In the genomic region with DNA sequence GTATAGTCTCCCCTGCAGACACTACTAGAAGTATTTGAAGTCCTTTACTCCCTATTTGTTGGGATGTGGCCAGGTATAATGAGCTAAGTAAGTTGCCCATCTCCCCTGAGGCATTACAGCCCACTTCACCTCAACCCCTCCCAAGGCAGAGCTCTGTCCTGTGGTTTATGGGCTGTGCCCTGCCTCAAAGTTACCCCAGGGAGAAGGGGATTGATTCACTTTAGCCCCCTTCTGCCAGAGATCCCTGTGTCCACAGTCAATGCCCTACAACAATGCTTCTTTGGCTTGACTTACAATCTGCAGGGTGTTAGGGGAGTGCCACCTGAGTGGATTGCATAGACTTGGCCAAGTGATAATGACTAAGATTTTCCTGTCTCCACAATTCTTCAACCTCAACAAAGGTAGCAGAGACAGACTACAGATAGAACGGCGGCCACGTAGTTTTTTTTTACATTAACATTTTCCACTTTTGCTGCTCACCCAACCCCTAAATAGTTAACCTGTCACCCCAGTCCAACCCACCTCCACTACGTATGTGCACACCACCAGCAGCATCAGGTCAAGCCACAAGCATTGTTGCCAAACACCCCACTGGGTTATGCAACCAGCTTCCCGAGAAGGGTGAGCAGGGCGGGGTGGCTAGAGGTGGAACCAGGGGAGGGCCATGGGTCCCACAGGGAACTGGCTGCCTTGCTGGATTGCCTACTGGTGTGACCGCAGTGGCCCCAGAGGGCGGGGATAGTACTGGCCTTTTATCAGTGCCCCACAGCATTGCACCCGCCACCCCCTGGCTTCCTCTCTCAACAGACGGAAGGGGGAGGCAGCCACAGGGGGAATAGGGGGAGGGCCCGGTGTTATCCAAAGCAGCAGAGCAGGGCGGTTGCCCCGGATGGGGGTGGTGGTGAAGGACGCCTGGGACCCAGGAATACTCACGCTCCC, we compare ENCODE assay signal across 8 mouse cellular contexts. TPM values are rescaled to one million over a fixed set of nuclear protein-coding genes. Genes with fewer than 3 reads are reported as not detected.
DNase-seq lines count a peak whose midpoint lies in the region; ATAC-seq and TF ChIP-seq lines count a peak whose summit lies in the region.

TSS of gene Nfe2 (minus strand) at position 614 of the 939 bp plus-strand sequence.

- H3K4me2 ChIP-seq in hindbrain, embryonic 15.5 days = peak within 1 kb of the TSS; percentile 27; the same call in 1 of the 2 replicates
- peak within 1 kb of the TSS; percentile 81 for H3K4me2 ChIP-seq in liver, embryonic 12.5 days

- H3K9me3 ChIP-seq in hindbrain, embryonic 15.5 days = no peaks in the 10 kb centered on the region
- H3K9me3 ChIP-seq in liver, embryonic 12.5 days (replicated peaks) = no peaks in the 10 kb centered on the region

- H3K4me3 ChIP-seq in gastrocnemius, adult 2 months = peak within 1 kb of the TSS; percentile 60
- H3K4me3 ChIP-seq in hindbrain, embryonic 15.5 days = no peak within 1 kb of the TSS
- H3K4me3 ChIP-seq in liver, embryonic 12.5 days = peak within 1 kb of the TSS; percentile 77

- peak; percentile 67 for DNase-seq in CD4-positive, CD25-positive, alpha-beta regulatory T cell, adult 2 months (ENCODE audit: low read depth, low spot score)
- peak; percentile 49 to 56 for DNase-seq in adrenal gland, adult 18-20 months (ENCODE audit: low spot score in 2 of 2)
- DNase-seq in gastrocnemius, adult 2 months = peak; percentile 64
- DNase-seq in naive thymus-derived CD4-positive, alpha-beta T cell, adult 2 months (ENCODE audit: low read depth) = peak; percentile 60
- DNase-seq in thymus, postnatal 4 days = peak; percentile 78
- no peak for DNase-seq in left cerebral cortex, adult 18-20 months (ENCODE audit: low spot score in 2 of 2)

- no peaks in the 10 kb centered on the region for H3K36me3 ChIP-seq in hindbrain, embryonic 15.5 days
- peaks cover 8% of the 10 kb centered on the region; the same call in 1 of the 2 replicates for H3K36me3 ChIP-seq in liver, embryonic 12.5 days

- peaks cover 3% of the 10 kb centered on the region; the same call in 1 of the 2 replicates for H3K27me3 ChIP-seq in hindbrain, embryonic 15.5 days
- no peaks in the 10 kb centered on the region for H3K27me3 ChIP-seq in liver, embryonic 12.5 days (replicated peaks)

- intact Hi-C loops in gastrocnemius, adult 2 months (cut with DNase I) = no loop called here

- no peak within 1 kb of the TSS for H3K9ac ChIP-seq in hindbrain, embryonic 15.5 days
- H3K9ac ChIP-seq in liver, embryonic 12.5 days = peak within 1 kb of the TSS; percentile 97

- H3K27ac ChIP-seq in gastrocnemius, adult 2 months = peak within 1 kb of the TSS; percentile 63
- H3K27ac ChIP-seq in hindbrain, embryonic 15.5 days (replicated peaks) = no peak within 1 kb of the TSS
- peak within 1 kb of the TSS; percentile 98 for H3K27ac ChIP-seq in liver, embryonic 12.5 days

- no peak for TF ChIP-seq CTCF in gastrocnemius, adult 2 months (IDR thresholded peaks at IDR 0.05)

- ATAC-seq in hindbrain, embryonic 15.5 days (ENCODE audit: low FRiP score, low read depth) = no peak
- ATAC-seq in liver, embryonic 12.5 days = peak; percentile 96

- H3K4me1 ChIP-seq in hindbrain, embryonic 15.5 days (replicated peaks) = peaks cover 11% of the 10 kb centered on the region
- H3K4me1 ChIP-seq in liver, embryonic 12.5 days = peaks cover 61% of the 10 kb centered on the region

- WGBS in hindbrain, embryonic 15.5 days = 16% methylated on average over 15 of the region's 15 CpGs
- 2% methylated on average over 15 of the region's 15 CpGs for WGBS in liver, embryonic 12.5 days (ENCODE audit: insufficient replicate concordance)

RNA-seq across cellular contexts. Expression of gene Nfe2, which starts in this region (rescaled TPM):
- total RNA-seq in adrenal gland, adult 18-20 months (2021) = under 1 TPM in 1 of 2 experiments, not detected in 1; 0.67 TPM
- total RNA-seq in gastrocnemius, adult 2 months (2021) = not detected
- 0.58 and 0.89 TPM in 2 replicates for polyA plus RNA-seq in hindbrain, embryonic 15.5 days (2015; fragmentation: Nextera tagmentation; extraction: Ambion mirVana)
- polyA plus RNA-seq in liver, embryonic 12.5 days (2016; fragmentation: Nextera tagmentation; extraction: Ambion mirVana) = 168 TPM in 2 replicates
- total RNA-seq in left cerebral cortex, adult 18-20 months (2021) = under 1 TPM in 1 of 2 experiments, not detected in 1; 0.40 TPM

Comparison
In these comparisons a context has a peak if more than half of its experiments do, and no peak if none do; other contexts are left out.
1. RNA of gene Nfe2 (polyA plus RNA-seq): 168 TPM in liver, embryonic 12.5 days; 0.58 to 0.89 TPM in hindbrain, embryonic 15.5 days; every median in the first group is over 10 times any median in the second.
2. Peak in DNase-seq in adrenal gland, adult 18-20 months; RNA of the gene not detected or under 1 TPM.
3. Peak in DNase-seq, H3K4me3 ChIP-seq and H3K27ac ChIP-seq in gastrocnemius, adult 2 months; RNA of the gene not detected or under 1 TPM.
4. DNase-seq: peak in CD4-positive, CD25-positive, alpha-beta regulatory T cell, adult 2 months (single experiment), naive thymus-derived CD4-positive, alpha-beta T cell, adult 2 months (single experiment) and thymus, postnatal 4 days (single experiment); none in left cerebral cortex, adult 18-20 months (0 of 2).